Mouse (Mus musculus) testis, adult 2 months (tissue): ENCODE measurements around the gene Sept6.

Source experiments
- CTCF ChIP-seq: fragments of 200-500 bp; IDR thresholded peaks from 2 replicates; pipeline ENCODE4 v1.5.1; 2012; ENCODE audit warnings: low read depth, mild to moderate bottlenecking, inconsistent platforms, low read length, moderate library complexity; ENCODE audit not compliant: control insufficient read depth, insufficient read depth, insufficient replicate concordance
- POLR2A ChIP-seq: fragments of 200-500 bp; IDR thresholded peaks from 2 replicates; pipeline ENCODE4 v1.6.1; 2012; ENCODE audit warnings: low read depth, mild to moderate bottlenecking, inconsistent platforms, low read length, moderate library complexity; ENCODE audit not compliant: control insufficient read depth

GRCm38 (mm10) chrX:36870372-36870771 is 121.2 kb downstream of the Sept6 start:
- TF ChIP-seq POLR2A (no peak), CTCF (no peak)
